Mouse (Mus musculus): ENCODE measurements around the gene Mllt6. TPM values are rescaled to one million over a fixed set of nuclear protein-coding genes. Genes with fewer than 3 reads are reported as not detected.
"Not testable (repeated sequence)": the region's sequence is repeated elsewhere in the genome, so short reads cannot be mapped to it uniquely, and the experiment has no call there.

Mllt6 gene
- polyA plus RNA-seq, 1 experiment from 2014 or later = 1.0 TPM

DNA sequence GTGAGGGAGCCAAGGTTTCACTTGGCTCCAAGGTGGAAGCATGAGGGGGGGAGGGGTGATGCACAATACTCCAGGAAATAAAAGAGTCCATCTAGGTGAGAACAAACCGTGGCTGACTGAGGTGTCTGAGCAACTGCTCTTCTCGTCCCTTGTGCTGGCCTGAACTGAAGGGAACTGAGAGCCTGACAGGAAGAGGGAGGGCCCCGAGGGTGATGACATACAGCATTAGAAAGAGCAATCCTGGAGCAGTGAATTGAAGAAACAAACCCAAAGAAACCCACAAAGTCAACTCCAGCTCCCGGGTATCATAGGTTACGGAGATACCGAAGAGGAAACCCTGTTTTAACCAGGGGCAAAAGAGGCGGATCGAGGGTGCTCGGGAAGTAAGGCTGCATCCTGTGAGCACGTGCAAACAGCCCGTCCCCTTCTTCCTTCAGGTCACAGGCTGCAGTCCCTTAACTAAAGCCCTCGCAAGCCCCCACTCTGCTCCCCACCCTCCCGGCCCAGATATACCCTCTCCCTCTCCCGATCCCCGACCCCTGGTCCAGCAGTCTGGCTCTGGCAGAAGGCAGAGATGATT is 55.2 kb downstream of the Mllt6 start:
- H3K36me3 ChIP-seq (ENCODE audit: control insufficient read depth, insufficient read depth, low read length) = peaks cover 49% of the 10 kb centered on the region
- DNase-seq (ENCODE audit: low spot score) (no peak), ATAC-seq (replicated peaks; ENCODE audit: low FRiP score) (no peak)

GRCm38 (mm10) chr11:97719041-97719440 is 55.8 kb downstream of the Mllt6 start:
- whole genome bisulfite sequencing = 85% methylated on average over 4 of the region's 4 CpGs
- H3K27ac ChIP-seq (ENCODE audit: low read depth, low read length) = no peak overlapping the region
- no peak overlapping the region for H3K4me2 ChIP-seq
- H3K27me3 ChIP-seq (replicated peaks; ENCODE audit: control insufficient read depth, insufficient read depth, low read length) = no peaks in the 10 kb centered on the region
- H3K36me3 ChIP-seq (ENCODE audit: control insufficient read depth, insufficient read depth, low read length) = peaks cover 51% of the 10 kb centered on the region
- H3K4me3 ChIP-seq (ENCODE audit: low read depth, low read length) = no peak overlapping the region
- H3K9me3 ChIP-seq (ENCODE audit: control insufficient read depth, low read length) = no peaks in the 10 kb centered on the region; the same call in 1 of the 2 replicates
- no peak overlapping the region for H3K9ac ChIP-seq (ENCODE audit: low read depth, low read length)
- H3K4me1 ChIP-seq (replicated peaks; ENCODE audit: control insufficient read depth, insufficient read depth, low read length) = 0 out of 2 replicates have a peak, but pooled peaks cover 2% of the 10 kb centered on the region
- DNase-seq (ENCODE audit: low spot score) (no peak), ATAC-seq (replicated peaks; ENCODE audit: low FRiP score) (no peak)

More for the DNA sequence above, 55.2 kb downstream of the Mllt6 start:
- Histone ChIP-seq H3K4me1 (replicated peaks; ENCODE audit: control insufficient read depth, insufficient read depth, low read length) (0 out of 2 replicates have a peak, but pooled peaks cover 2% of the 10 kb centered on the region), H3K4me2 (no peak overlapping the region), H3K27me3 (replicated peaks; ENCODE audit: control insufficient read depth, insufficient read depth, low read length) (no peaks in the 10 kb centered on the region), H3K9me3 (ENCODE audit: control insufficient read depth, low read length) (no peaks in the 10 kb centered on the region; the same call in 1 of the 2 replicates), H3K27ac (ENCODE audit: low read depth, low read length) (no peak overlapping the region), H3K9ac (ENCODE audit: low read depth, low read length) (no peak overlapping the region), H3K4me3 (ENCODE audit: low read depth, low read length) (no peak overlapping the region)
- WGBS = 63% methylated on average over 15 of the region's 15 CpGs

DNA sequence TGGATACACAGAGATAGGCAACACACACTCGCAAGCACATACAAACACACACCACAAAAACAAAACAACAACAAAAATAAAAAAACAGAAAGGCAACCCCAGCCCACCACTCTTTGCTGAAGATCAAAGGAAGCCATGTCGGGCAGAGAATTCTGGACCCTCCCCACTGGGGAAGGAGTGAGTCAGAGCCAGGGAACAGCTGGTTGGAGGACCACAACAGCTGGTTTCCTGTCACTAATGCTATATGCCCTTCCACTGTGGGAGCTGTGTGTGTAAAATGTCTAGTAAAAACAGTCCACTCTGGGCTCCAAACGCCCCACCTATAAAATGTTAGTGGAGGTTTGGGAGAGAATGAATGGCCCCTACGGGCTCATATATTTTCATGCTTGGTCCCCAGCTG is 58.1 kb downstream of the Mllt6 start:
- Histone ChIP-seq H3K4me2 (no peak overlapping the region), H3K9ac (ENCODE audit: low read depth, low read length) (no peak overlapping the region), H3K9me3 (ENCODE audit: control insufficient read depth, low read length) (no peaks in the 10 kb centered on the region; the same call in 1 of the 2 replicates), H3K27me3 (replicated peaks; ENCODE audit: control insufficient read depth, insufficient read depth, low read length) (no peaks in the 10 kb centered on the region), H3K4me3 (ENCODE audit: low read depth, low read length) (no peak overlapping the region), H3K4me1 (replicated peaks; ENCODE audit: control insufficient read depth, insufficient read depth, low read length) (0 out of 2 replicates have a peak, but pooled peaks cover 2% of the 10 kb centered on the region), H3K36me3 (ENCODE audit: control insufficient read depth, insufficient read depth, low read length) (peaks cover 62% of the 10 kb centered on the region), H3K27ac (ENCODE audit: low read depth, low read length) (no peak overlapping the region)
- 92% methylated on average over 4 of the region's 4 CpGs for WGBS
- ATAC-seq (replicated peaks; ENCODE audit: low FRiP score) (no peak), DNase-seq (ENCODE audit: low spot score) (no peak)

DNA sequence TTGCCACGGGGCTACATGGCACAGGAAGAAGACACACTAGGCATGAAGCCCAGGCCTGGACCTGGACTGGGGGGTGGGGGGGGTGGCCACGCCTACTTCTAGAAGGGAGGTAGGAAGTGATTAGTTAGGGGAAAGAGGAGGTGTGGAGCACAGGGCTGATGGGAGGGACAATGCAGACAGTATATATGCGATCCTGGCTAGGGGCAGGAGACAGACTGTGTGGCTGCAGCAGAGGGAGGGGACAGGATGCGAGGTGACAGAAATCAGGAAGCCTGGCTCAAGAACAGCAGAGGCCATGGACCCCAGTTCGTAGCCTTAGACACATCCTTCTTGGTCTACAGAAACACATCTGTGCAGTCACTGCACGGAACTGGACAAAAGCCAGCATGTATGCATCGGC is 60.5 kb downstream of the Mllt6 start:
- Histone ChIP-seq H3K27ac (ENCODE audit: low read depth, low read length) (no peak overlapping the region), H3K4me2 (no peak overlapping the region), H3K9me3 (ENCODE audit: control insufficient read depth, low read length) (no peaks in the 10 kb centered on the region; the same call in 1 of the 2 replicates), H3K36me3 (ENCODE audit: control insufficient read depth, insufficient read depth, low read length) (peaks cover 65% of the 10 kb centered on the region), H3K4me3 (ENCODE audit: low read depth, low read length) (no peak overlapping the region), H3K27me3 (replicated peaks; ENCODE audit: control insufficient read depth, insufficient read depth, low read length) (no peaks in the 10 kb centered on the region), H3K9ac (ENCODE audit: low read depth, low read length) (no peak overlapping the region), H3K4me1 (replicated peaks; ENCODE audit: control insufficient read depth, insufficient read depth, low read length) (0 out of 2 replicates have a peak, but pooled peaks cover 2% of the 10 kb centered on the region)
- DNase-seq (ENCODE audit: low spot score) = no peak
- WGBS = 60% methylated on average over 7 of the region's 7 CpGs
- no peak for ATAC-seq (replicated peaks; ENCODE audit: low FRiP score)

- no peaks in the 10 kb centered on the region for H3K27me3 ChIP-seq (replicated peaks; ENCODE audit: control insufficient read depth, insufficient read depth, low read length)
- no peak overlapping the region for H3K4me3 ChIP-seq (ENCODE audit: low read depth, low read length)
- ATAC-seq (replicated peaks; ENCODE audit: low FRiP score) = no peak
- H3K4me1 ChIP-seq (replicated peaks; ENCODE audit: control insufficient read depth, insufficient read depth, low read length) = peaks cover 6% of the 10 kb centered on the region; the same call in 1 of the 2 replicates
- H3K9me3 ChIP-seq (ENCODE audit: control insufficient read depth, low read length) = no peaks in the 10 kb centered on the region
- H3K9ac ChIP-seq (ENCODE audit: low read depth, low read length) = no peak overlapping the region
- DNase-seq (ENCODE audit: low spot score) = no peak
- H3K4me2 ChIP-seq = no peak overlapping the region
- peaks cover 35% of the 10 kb centered on the region for H3K36me3 ChIP-seq (ENCODE audit: control insufficient read depth, insufficient read depth, low read length)
- H3K27ac ChIP-seq (ENCODE audit: low read depth, low read length) = 0 out of 2 replicates have a peak overlapping the region, but pooled peaks have one; percentile 46
- 62% methylated on average over 7 of the region's 7 CpGs for WGBS
These were observed 65.1 kb downstream of the Mllt6 start for GRCm38 (mm10) chr11:97728311-97728710.

DNA sequence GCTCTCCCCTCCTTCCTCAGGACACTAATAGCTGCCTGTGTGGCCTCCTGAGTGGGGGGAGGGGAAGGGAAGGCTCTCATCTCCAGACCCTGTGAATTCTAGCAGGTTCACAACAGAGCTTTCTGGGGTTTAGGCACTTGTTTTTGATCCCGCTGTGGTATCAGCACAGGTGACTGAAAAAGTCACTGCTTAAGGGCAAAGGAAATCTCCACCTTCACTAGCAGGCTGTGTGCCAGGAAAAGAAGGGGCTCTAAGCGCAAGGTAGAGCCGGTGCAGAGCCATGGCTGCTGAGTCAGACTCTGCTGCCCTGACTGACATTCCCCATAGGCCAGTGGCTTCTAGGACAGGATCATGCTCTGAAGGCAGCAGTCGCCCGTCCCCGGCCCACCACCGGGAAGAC is 65.5 kb downstream of the Mllt6 start:
- WGBS = 68% methylated on average over 7 of the region's 7 CpGs
- no peaks in the 10 kb centered on the region for H3K9me3 ChIP-seq (ENCODE audit: control insufficient read depth, low read length)
- H3K9ac ChIP-seq (ENCODE audit: low read depth, low read length) = no peak overlapping the region
- no peak overlapping the region for H3K4me2 ChIP-seq
- peaks cover 8% of the 10 kb centered on the region; the same call in 1 of the 2 replicates for H3K4me1 ChIP-seq (replicated peaks; ENCODE audit: control insufficient read depth, insufficient read depth, low read length)
- no peak overlapping the region for H3K4me3 ChIP-seq (ENCODE audit: low read depth, low read length)
- no peak for DNase-seq (ENCODE audit: low spot score)
- no peak for ATAC-seq (replicated peaks; ENCODE audit: low FRiP score)
- peaks cover 30% of the 10 kb centered on the region for H3K36me3 ChIP-seq (ENCODE audit: control insufficient read depth, insufficient read depth, low read length)
- 0 out of 2 replicates have a peak overlapping the region, but pooled peaks have one; percentile 46 for H3K27ac ChIP-seq (ENCODE audit: low read depth, low read length)
- no peaks in the 10 kb centered on the region for H3K27me3 ChIP-seq (replicated peaks; ENCODE audit: control insufficient read depth, insufficient read depth, low read length)

DNA sequence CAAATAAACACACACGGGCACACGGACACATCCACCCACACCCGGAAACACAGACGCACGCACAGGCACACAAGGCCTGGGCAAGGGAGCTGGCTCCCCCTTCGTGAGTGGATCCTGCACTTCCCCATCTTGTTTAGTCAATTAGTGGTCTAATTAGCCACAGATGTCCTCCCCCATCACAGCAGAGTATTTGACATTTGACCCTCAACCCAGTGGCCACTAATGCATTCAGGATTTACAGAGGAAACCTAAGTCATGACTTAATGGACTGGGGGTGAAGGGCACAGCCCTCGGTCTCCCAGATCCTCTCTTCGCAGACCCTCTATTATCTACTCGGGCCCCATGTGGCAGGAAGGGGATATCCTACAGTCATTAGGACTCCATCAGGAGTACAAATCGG is 70.5 kb downstream of the Mllt6 start:
- Histone ChIP-seq H3K27ac (ENCODE audit: low read depth, low read length) (0 out of 2 replicates have a peak overlapping the region, but pooled peaks have one; percentile 1), H3K9me3 (ENCODE audit: control insufficient read depth, low read length) (no peaks in the 10 kb centered on the region), H3K36me3 (ENCODE audit: control insufficient read depth, insufficient read depth, low read length) (peaks cover 8% of the 10 kb centered on the region; the same call in 1 of the 2 replicates), H3K4me1 (replicated peaks; ENCODE audit: control insufficient read depth, insufficient read depth, low read length) (peaks cover 8% of the 10 kb centered on the region; the same call in 1 of the 2 replicates), H3K4me3 (ENCODE audit: low read depth, low read length) (no peak overlapping the region), H3K27me3 (replicated peaks; ENCODE audit: control insufficient read depth, insufficient read depth, low read length) (no peaks in the 10 kb centered on the region), H3K4me2 (no peak overlapping the region), H3K9ac (ENCODE audit: low read depth, low read length) (no peak overlapping the region)
- no peak for ATAC-seq (replicated peaks; ENCODE audit: low FRiP score)
- no peak for DNase-seq (ENCODE audit: low spot score)
- 43% methylated on average over 10 of the region's 10 CpGs for WGBS

DNA sequence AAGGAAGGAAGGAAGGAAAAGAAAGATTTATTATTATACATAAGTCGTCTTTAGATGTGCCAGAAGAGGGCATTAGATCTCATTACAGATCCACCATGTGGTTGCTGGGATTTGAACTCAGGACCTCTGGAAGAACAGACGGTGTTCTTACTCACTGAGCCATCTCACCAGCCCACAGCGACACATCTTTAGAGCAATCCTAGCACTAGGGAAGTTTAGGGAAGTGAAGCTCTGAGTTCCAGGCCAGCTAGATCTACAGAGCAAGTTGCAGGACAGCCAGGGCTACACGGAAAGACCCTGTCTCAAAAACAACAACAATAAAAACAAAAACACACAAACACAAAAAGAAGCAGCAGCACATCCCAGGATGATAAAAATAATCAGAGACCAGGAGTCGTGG is 71.6 kb downstream of the Mllt6 start:
- H3K4me1 ChIP-seq (replicated peaks; ENCODE audit: control insufficient read depth, insufficient read depth, low read length) = not testable (repeated sequence)
- 74% methylated on average over 5 of the region's 5 CpGs for WGBS

More for the DNA sequence above, 71.6 kb downstream of the Mllt6 start:
- ATAC-seq (replicated peaks; ENCODE audit: low FRiP score); H3K9me3 ChIP-seq (ENCODE audit: control insufficient read depth, low read length); H3K4me3 ChIP-seq (ENCODE audit: low read depth, low read length); H3K9ac ChIP-seq (ENCODE audit: low read depth, low read length); H3K27me3 ChIP-seq (replicated peaks; ENCODE audit: control insufficient read depth, insufficient read depth, low read length); H3K27ac ChIP-seq (ENCODE audit: low read depth, low read length); H3K4me2 ChIP-seq; DNase-seq (ENCODE audit: low spot score); H3K36me3 ChIP-seq (ENCODE audit: control insufficient read depth, insufficient read depth, low read length): not testable (repeated sequence)

All from liver, embryonic 11.5 days (tissue).